Mouse (Mus musculus) spleen, adult 10 weeks (tissue): ENCODE results near the gene Snx10. TPM values are rescaled to one million over a fixed set of nuclear protein-coding genes. Genes with fewer than 3 reads are reported as not detected.

Source experiments
- polyA plus RNA-seq: library from polyadenylated mRNA; stranded (reverse); fragments of 350-450 nt; fragmentation: Illumina TruSeq; extraction: RNeasy Lipid Tissue Mini Kit (QIAGEN cat#74804); gene quantifications from one replicate; pipeline ENCODE4 v1.2.3, GENCODE M21; 2015; ENCODE audit warnings: low replicate concordance; ENCODE audit not compliant: insufficient read depth

Gene Snx10
- 39.2 TPM for polyA plus RNA-seq

GRCm38 (mm10) chr6:51523807-51524320 is at the start of gene Snx10:
TSS of gene Snx10 (plus strand) at chr6:51523901.

Other genes with a start within 250 kb of the Snx10 start
- gene Nfe2l3, start 91.2 kb upstream of the Snx10 start, polyA plus RNA-seq: 1.3 TPM
- gene Hnrnpa2b1, start 54.0 kb upstream of the Snx10 start, polyA plus RNA-seq: 2,556 TPM
- gene Cbx3, start 53.5 kb upstream of the Snx10 start, polyA plus RNA-seq: 192 TPM